Mouse (Mus musculus) cerebellum, adult 9-10 months (tissue): ENCODE measurements around the gene Thsd7b.

Experiments used
- DNase-seq: peaks from one replicate; pipeline ENCODE4 v3.0.0; 2022

Gene Thsd7b

GRCm38 (mm10) chr1:129272982-129273937 is at the start of gene Thsd7b:
Thsd7b (plus strand) TSS chr1:129273302.
- DNase-seq, result no peak

- no peak for DNase-seq
Measured at GRCm38 (mm10) chr1:129244292-129244691, 28.8 kb upstream of the Thsd7b start.

GRCm38 (mm10) chr1:129250704-129251443 is 22.2 kb upstream of the Thsd7b start:
- DNase-seq, result no peak

- no peak for DNase-seq
Measured at GRCm38 (mm10) chr1:129266684-129267083, 6.4 kb upstream of the Thsd7b start.

- DNase-seq, result no peak
Measured at GRCm38 (mm10) chr1:129304173-129304572, 31.1 kb downstream of the Thsd7b start.

GRCm38 (mm10) chr1:129324388-129324787 is 51.3 kb downstream of the Thsd7b start:
- no peak for DNase-seq

GRCm38 (mm10) chr1:129324798-129325197 is 51.7 kb downstream of the Thsd7b start:
- no peak for DNase-seq

- DNase-seq, result no peak
Measured at GRCm38 (mm10) chr1:129356631-129357030, 83.5 kb downstream of the Thsd7b start.

- DNase-seq, result no peak
Measured at GRCm38 (mm10) chr1:129357378-129357777, 84.3 kb downstream of the Thsd7b start.

GRCm38 (mm10) chr1:129363368-129363767 is 90.3 kb downstream of the Thsd7b start:
- no peak for DNase-seq

- DNase-seq, result peak; percentile 2
Measured at GRCm38 (mm10) chr1:129364828-129365227, 91.7 kb downstream of the Thsd7b start.

GRCm38 (mm10) chr1:129365590-129365989 is 92.5 kb downstream of the Thsd7b start:
- DNase-seq, result no peak

- DNase-seq, result no peak
Measured at GRCm38 (mm10) chr1:129386479-129386878, 113.4 kb downstream of the Thsd7b start.

GRCm38 (mm10) chr1:129411584-129411983 is 138.5 kb downstream of the Thsd7b start:
- no peak for DNase-seq

GRCm38 (mm10) chr1:129421581-129421980 is 148.5 kb downstream of the Thsd7b start:
- no peak for DNase-seq

- DNase-seq, result no peak
Measured at GRCm38 (mm10) chr1:129464414-129464813, 191.3 kb downstream of the Thsd7b start.

GRCm38 (mm10) chr1:129473504-129473903 is 200.4 kb downstream of the Thsd7b start:
- no peak for DNase-seq

GRCm38 (mm10) chr1:129484266-129485031 is 211.3 kb downstream of the Thsd7b start:
- no peak for DNase-seq

- peak; percentile 5 for DNase-seq
Measured at GRCm38 (mm10) chr1:129491136-129491535, 218.0 kb downstream of the Thsd7b start.

- no peak for DNase-seq
Measured at GRCm38 (mm10) chr1:129493929-129494328, 220.8 kb downstream of the Thsd7b start.

GRCm38 (mm10) chr1:129501707-129502106 is 228.6 kb downstream of the Thsd7b start:
- no peak for DNase-seq

GRCm38 (mm10) chr1:129516379-129516778 is 243.3 kb downstream of the Thsd7b start:
- peak; percentile 41 for DNase-seq

- DNase-seq, result no peak
Measured at GRCm38 (mm10) chr1:129519751-129520150, 246.6 kb downstream of the Thsd7b start.
